Mouse (Mus musculus) urinary bladder, postnatal 36 days (tissue): Measurements from ENCODE around the gene Rasal3.

Experiments
- DNase-seq, 2 experiments: peaks; one replicate each; pipeline ENCODE4 v3.0.0; 2022; ENCODE audit warnings: low spot score in 2 of 2, mixed read lengths in 1 of 2

Rasal3 gene

DNA sequence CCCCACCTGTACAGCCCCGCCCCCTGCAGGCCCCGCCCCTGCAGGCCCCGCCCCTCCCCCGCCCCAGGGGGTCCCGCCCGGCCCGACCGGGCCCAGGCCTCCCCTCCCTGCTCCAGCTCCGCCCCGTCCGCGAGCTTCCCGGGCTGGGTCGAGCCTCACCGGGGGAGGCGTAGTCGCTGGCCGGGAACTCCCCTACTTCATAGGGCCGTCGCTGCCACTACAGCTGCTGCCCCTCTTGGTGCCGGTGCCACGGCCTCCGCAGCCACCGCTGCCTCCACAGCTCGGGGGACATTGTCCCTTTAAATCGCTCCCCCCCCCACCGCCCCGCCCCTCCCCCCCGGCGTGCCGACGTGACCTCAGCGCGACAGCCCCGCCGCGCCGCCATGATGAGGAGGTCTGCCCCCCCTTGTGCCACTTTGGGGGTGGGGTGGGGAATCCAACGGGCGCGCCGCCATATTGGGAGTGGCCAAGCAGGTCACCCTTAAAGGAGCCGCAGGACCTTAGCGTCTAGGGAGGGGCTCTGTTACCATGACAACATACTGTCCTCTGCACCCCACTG is 14.2 kb downstream of the Rasal3 start, which contains the start of gene Wiz:
Wiz (minus strand) TSS at position 339 of the 559 bp plus-strand sequence.
- peak; percentile 91 to 94 for DNase-seq

DNA sequence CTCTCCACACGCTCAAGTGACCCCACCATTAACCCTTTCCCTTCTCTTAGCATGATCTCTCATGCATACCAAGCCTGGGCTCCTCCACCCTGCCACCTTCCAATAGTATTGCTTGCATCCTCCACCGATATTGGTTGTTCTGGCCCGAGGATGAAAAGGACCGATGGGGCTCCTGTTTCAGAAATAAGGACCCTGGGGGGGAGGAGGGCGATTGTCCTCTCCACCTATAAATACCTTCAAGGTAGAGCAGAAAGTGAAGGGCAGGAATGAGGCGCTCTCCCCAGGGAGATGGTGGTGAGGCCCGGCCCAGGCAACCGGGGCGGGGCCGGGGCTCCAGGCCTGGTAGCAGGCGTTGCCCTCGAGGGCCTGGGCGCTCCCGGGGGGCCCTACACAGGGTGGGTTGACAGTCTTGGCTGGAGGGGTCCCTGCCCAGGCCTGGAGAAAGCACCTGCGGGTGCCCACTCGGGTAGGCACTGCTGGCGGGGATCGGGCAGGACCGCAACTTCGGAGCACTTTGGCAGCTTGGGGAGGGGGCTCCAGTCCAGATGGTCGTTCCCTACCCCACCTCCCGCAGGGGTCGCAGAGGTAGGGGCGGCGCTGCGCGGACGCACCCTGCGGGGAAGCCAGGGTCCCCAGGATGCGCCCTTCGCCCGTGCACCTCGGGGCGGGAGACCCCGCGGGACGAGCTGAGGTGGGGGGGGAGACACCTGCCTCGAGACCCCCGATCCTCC is 14.8 kb downstream of the Rasal3 start:
- peak in 1 of 2 experiments; percentile 32 for DNase-seq

DNA sequence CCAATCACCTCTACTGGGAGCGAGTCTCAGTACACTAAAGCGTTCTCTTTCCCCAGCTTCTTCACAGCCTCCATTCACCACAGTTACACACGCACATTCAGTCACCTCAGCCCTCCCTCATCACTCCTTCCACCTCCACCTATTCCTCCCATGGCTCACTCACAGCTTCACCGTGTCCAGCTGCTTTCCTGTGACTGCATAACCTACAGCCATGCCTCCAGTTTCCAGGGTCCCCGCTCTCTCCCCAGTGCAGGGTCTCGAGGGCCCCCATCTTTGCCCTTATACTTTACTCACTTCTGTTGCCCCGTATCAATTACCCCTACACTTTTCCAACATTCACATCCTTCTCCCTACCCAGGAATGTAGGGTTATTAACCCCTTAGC is 15.4 kb downstream of the Rasal3 start:
- no peak for DNase-seq

DNA sequence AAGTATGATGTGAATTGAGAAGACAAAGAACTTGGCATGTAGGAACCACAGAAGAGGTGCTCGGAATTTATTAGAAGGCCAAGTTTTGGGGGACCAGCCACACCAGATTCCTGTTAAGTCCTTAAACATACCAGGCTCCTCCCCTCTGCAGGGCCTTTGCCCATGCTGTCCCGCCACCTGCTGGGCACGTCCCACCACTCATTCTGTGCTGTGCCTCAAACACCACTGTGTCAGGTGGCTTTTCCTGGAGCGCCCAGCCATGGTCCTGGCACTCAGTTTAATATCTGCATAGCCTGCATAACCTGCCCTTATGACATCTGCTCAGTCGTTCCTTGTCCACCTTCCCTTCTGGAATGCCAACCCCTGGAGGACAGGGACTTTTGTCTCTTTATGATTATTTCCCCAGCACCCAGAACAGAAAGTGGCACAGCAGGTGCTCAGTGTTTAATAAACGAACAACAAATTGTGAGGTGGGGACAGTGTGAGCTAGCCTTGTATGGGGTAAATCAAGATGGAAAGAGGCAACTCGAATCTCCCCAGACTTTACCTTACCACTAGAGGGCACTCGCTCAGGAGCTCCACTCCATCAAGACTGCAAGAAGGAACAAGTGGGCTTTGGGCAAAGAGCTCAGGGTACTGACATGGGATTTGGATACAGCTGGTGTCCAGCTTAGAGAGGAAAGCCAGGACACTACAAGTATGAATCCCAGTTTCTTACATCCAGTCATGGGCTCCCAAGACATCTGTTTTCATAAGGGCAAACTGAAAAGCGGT is 16.5 kb downstream of the Rasal3 start:
- DNase-seq, result peak in 1 of 2 experiments; percentile 41

DNA sequence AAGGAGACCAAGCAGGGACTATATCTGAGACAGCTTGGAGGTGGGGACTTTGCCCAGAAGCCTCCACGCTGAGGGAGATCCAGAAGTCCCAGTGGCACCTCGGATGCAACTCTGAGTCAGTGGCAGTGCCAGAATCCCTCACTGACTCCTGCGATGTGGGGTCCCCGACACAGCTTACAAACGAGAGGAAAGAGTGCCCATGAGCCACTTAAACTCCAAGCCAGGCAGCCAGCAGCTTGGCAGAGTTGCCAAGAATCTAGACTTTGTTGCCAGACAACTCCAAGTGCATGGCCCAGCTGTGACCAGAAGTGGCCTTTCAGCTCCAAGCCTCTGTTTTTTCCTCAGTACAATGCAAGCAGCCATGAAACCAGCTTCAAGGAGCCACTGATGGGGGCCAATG is 19.7 kb downstream of the Rasal3 start:
- no peak for DNase-seq

DNA sequence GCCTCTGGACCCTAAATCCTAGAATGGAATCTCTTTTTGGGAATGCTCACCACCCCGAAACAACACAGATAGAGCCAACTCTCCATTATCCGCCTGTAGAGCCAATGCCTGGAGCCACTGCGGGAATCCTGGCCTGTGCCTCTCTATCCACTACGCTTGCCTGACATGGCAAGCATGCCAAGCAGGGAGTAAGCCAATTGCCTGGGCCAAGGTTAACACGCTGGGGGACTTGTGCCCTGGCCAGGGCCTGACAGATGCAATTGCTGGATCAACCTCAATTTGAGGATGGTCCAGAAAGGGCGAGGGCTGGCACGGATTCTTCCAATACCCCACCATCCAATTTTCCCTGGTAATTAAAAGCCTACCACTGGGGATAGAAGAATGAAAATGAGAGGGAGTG is 20.8 kb downstream of the Rasal3 start:
- peak in 1 of 2 experiments; percentile 51 for DNase-seq

DNA sequence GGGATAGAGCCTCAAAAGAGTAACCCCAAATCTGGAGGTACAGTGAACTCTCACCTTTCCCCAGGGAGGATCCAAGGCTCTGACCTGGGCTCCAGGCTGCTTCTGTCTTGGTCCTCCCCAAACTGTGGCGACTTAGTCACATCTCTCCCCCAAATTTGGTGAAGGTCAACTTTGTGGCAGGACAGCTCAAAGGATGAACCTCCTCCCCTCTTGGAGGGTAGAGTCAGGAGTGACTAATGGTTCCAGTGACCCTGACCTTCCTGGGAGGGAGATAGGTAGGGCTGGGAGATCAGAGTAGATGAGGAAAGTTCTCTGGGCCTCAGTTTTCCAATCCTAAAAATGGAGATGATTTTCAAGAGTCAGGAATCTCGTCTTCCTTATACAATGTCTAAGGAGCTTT is 24.6 kb downstream of the Rasal3 start:
- no peak for DNase-seq

DNA sequence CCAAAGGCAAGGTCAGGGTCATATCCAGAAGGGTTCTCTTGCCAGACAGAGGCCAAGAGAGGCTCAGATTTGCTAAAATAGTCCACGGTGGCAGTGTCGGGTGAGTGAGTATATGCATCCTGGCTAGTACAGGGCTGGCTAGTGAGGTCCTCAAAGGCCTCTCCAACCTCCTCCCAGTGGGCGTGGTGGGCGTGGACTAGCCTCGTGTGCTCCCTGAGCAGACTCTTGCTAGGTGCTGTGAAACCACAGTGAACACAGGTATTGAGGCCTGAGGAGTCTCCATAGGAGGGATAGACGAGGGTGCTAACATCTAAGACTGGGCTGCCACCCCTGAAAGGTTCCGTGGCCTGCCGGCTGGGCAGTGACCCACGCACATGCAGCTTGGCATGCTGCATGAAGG is 26.2 kb downstream of the Rasal3 start:
- no peak for DNase-seq

DNA sequence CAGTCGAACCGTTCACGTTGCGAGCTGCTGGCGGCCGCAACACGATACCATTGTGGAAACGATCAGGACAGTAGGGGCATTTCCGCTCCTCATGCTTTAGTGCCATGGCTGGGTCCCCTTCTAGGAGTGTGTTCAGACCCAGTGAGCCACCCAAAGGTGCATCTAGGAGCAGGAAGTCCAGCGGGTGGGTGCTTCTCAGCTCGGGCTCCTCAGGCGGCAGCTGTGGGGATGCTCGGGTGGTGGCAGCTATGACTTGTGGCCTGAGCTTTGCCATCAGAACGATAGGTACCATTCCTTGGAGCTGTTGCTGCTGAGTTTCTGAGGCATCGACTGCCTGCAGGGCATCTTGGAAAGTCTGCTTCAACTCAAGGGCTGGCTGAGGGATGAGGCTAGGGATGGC is 26.9 kb downstream of the Rasal3 start:
- DNase-seq, result no peak

DNA sequence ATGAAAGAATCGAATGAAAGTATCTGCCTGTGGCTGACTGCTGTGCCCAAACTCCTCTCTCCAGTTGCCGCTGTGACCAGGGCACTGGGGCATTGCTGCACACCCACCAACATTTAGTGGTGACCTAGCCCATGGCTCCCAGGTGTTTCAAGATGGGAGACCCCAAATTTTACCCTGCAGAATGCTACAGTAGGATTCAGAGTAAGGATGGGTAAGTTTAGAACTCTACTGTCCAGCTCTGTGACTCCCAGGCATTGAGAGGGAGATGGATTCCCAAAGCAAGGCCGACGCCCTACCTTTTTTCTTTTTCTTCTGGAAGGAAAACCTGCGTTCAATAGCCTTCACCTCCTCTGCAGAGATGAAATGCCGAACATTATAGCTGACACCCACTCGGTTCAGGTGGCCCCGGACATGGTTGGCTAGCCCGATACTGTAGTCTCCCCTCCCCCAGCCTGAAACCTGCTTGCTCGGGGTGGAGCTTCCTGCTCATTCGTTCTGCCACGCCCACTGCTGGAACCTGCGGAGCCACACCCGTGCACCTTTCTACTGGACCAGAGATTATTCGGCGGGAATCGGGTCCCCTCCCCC is 34.3 kb downstream of the Rasal3 start:
- no peak for DNase-seq

DNA sequence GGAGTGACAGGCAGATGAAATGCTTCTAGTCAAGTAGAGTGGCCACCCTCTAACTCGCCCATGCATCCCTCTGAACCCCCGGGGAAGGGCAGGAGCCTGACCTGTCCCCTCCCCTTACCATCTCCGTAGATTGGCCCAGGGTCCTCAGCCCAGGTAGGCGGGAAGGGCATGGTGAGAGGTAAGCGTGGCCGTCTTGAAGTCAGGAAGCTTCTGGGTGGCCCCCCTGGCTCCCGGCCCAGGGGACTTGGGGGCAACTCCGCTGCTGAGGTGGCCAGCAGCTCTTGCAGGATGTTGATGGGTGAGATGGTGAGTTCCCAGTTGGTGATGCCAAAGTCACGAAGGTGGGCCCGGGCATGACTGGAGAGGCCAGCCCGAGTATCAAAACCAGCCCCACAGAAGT is 35.7 kb downstream of the Rasal3 start:
- DNase-seq, result no peak

DNA sequence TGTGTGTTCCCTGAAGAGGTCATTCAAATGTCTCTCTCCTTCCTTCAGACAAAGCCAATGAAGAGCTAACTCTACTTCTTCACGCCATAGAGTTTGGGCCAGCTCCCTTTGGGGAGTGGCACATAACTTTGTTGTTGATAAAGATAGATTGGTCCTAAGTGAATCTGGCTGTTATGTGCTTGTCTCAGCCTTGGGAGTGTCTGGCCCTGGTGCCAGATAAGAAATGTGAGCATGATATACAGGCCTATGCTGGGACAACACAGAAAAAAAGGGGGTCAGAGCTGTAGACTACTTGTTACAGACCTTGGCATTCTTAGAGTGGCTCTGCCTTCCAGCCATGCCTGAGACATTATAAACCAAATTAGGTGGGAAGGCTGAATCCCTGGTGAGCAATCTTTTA is 38.1 kb downstream of the Rasal3 start:
- DNase-seq, result no peak

DNA sequence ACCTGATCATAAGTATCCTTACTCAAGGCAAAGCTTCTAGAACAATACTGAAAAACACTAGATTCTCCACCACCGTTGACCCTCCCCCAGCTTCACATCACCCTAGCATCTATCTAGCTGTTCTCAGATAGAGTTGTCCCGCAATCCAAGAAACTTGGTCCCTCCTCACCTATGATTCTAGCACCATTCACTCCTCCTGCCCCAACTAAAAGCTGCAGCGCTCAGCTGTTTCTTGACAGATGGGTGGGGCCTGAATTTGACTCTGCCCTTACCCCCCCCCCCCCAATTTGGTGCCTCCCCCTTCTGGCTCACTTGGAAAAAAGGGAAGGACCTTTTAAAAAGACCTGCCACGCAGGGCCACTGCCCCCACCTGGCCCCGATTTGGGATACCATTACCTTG is 38.5 kb downstream of the Rasal3 start:
- no peak for DNase-seq

DNA sequence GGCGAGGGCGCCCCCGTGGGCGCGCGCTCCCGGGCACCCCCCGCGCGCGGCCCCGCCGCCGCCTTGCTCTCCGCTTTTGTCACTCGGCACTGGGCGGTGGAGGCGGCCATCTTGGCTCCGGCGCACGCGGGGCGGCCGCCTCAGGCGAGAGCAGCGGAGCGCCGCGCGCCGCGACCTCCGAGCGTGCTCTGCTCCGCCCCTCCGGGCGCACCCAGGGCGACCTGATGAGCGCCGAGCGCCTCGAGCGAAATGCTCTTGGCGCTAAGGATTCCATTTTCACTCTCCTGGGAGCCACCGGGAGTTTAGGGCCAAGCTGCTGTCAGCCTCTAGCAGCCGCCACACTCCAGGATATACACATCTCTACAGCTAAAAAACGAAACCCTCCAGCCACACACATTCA is 39.1 kb downstream of the Rasal3 start:
- DNase-seq, result peak; percentile 79 to 86

DNA sequence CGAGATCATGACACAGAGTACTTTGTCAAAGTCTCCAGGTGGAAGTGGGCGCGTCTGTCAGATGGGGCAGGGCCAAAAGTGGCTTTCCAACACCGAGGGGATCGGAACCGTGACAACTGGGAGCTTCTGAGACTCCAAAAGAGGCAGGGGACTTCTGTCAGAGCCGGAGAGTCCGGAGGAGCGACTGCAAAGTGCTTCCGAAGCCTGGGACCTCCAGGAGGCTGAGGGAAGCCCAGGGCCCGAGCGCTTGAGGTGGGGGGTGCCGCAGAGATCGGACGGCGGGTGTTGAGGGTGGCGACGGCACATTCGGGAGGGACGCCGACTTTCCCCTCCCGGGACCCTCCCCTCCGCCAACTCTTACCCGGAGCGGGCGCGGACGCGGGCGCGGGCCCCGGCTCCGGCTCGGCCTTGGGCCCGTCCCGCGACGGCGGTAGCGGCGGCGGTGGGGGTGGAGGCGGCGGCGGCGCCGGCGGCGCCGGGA is 39.5 kb downstream of the Rasal3 start:
- DNase-seq, result no peak

DNA sequence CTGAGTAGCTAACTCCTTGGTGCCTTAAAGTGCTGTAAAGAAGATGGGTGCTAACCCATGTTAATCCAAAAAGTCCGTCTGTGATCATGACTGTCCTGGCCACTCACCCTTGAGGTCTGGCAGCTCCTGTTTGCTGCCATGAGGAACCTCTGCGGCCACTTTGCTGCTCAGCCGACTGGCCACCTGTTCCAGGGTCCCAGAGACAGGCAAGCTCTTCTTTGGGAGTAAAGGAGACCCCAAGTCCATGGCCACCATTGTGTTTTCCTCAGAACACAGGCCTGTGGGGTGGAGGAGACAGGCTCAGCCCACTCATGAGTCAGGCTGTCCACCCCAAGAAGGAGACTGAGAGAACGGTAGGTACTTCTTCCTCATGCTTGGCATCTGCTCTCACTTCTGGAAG is 40.7 kb downstream of the Rasal3 start:
- no peak for DNase-seq

DNA sequence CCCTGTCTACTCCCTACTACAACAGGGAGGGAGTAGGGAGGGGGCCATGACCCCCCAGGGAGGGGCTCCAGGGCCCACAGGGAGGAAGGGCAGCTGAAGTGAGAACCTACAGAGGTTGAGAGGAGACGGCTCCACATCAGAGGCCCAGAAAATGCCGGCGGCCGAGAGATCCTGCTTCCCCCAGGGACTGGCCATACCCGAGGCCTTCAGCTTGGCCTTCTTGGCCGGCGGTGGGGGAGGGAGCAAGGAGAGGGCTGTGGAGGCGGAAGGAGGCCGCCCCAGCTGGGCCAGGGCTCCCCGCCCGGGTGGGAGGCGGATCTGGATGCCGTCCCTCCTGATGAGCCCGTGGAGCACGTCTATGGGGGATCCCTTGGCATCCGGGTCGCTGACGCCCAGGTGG is 43.5 kb downstream of the Rasal3 start:
- no peak for DNase-seq

DNA sequence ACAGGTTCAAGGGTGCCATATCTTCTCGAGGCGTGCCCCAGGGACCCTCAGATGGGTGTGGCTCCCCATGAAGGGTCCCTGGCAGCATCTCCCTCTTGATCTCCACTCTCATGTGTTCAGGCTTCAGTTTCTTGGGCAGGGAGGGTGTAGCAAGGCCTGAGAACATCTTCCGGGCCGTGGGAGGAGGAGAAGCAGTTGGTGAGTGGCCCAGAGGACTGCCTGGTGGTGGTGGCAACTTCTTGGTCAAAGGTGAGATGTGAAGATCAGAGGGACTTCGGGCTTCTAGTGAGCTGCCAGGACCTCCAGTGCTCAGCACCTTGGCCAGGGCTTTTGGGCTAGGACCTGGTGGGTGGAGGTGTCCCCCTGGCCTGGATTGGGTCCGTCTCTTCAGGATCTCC is 44.4 kb downstream of the Rasal3 start:
- no peak for DNase-seq

DNA sequence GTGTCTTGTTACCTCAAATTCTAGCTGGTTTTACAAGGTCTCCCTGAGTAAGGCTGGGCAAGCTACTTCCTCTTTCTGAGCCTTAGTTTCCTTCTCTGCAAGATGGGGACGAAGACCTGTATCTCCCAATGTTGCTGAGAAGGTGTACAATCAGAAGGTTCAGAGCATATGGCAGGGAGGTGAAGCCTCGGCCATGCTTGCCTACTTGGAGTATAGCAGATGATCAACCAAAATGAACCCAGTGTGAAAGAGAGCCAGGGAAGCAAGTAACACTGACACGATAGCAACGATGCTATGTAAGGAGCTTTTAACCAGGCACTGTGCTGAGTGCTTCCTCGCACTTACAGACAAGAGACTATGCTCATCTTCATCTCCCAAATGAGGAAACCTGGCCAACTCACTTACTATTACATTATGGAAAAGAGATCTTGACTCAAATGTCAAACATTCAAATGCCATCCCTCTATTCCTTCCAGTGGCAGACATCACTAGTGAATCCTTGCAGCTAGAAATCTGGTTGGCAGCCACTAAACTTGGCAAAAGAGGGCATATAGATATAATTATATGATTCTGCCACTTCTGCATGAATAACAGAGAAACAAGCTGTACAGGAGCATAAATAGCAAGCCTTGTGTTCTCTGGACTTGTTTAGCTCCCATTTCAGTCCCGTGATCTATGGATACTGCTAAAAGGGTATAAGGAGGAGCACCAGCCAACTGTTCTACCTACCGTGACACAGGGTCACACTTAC is 45.0 kb downstream of the Rasal3 start:
- DNase-seq, result no peak

DNA sequence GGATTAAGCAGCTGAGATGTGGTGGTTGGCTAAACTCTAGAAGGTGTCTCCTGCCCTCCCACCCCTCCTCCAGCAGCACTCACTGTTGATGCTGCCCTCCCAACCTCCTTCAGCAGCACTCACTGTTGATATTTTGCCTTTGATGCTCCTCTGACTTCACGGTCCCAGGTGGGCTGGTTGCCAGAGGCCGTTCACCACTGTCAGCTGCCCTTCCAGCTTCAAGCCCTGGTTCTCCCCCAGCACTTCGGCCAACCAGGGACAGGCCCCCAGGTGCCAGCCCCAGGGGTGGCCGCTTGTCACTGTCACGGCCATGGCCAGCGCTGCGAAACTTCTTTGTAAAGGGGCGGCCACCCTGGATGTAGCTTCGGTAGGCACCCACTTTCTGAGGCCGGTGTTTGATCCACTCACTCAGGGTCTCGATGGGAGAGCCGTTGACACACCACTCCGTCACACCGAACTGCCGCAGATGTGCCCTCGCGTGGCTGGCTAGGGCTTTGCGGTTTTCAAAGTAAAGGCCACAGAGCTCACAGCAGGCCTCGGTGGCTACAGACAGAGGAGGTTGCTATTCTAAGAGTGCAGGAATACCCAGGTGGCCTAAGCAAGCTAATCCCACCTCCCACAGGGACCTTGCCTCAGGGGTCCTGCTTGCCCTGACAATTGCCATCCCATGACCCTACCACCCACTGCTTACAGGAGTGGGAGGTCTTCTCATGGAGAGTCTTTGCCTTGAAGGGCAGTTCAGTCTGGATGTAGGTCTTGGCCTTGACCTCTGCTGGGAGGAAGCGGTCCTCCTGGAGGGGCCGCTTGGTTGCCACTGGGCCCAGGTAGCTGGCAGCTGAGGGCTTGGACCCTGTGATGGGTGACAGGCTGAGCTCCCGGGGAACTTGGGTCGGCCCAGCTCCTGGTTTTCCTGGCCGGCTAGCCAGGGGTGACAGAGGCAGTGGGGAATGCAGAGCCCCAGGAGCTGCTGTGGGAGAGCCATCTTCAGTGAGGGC is 46.3 kb downstream of the Rasal3 start:
- DNase-seq, result no peak
